Mouse (Mus musculus) kidney, adult 2 months (tissue): ENCODE data around the gene Fbxl4.

Source experiments
- CTCF ChIP-seq: fragments of 200-500 bp; conservative IDR thresholded peaks from 2 replicates; pipeline ENCODE4 v1.5.1; 2011; ENCODE audit warnings: low read depth, mild to moderate bottlenecking, control low read depth, low read length, moderate library complexity, mixed read lengths; ENCODE audit not compliant: insufficient read depth, insufficient read length
- POLR2A ChIP-seq: fragments of 200-500 bp; IDR thresholded peaks from one replicate; pipeline ENCODE4 v1.6.1; 2011; ENCODE audit warnings: low read depth, low read length, control low read depth

GRCm38 (mm10) chr4:22480858-22481205, 123.5 kb downstream of the Fbxl4 start:
- no peak for TF ChIP-seq POLR2A
- TF ChIP-seq CTCF = no peak
